Mouse (Mus musculus) hindbrain, postnatal 0 days (tissue): Measurements from ENCODE around the gene Gm7073. TPM values are rescaled to one million over a fixed set of nuclear protein-coding genes. Genes with fewer than 3 reads are reported as not detected.

Source experiments
- ATAC-seq: fragments of 200-750 bp; cut with Nextera tagmentation; 2 replicates; pipeline ENCODE4 v1.8.0; 2017; ENCODE audit warnings: mild to moderate bottlenecking, moderate TSS enrichment, moderate library complexity
- DNase-seq: peaks from one replicate; pipeline ENCODE4 v3.0.0-alpha.2; 2015; ENCODE audit warnings: low spot score
- H3K27ac ChIP-seq: fragments of 300-500 bp; sonication (generic); 2 replicates; pipeline ENCODE4 v1.5.1; 2014; ENCODE audit warnings: mild to moderate bottlenecking
- H3K27me3 ChIP-seq: fragments of 300-500 bp; sonication (generic); 2 replicates; pipeline ENCODE4 v1.6.1; 2014; ENCODE audit warnings: low read length, mixed read lengths; ENCODE audit not compliant: insufficient read depth
- H3K36me3 ChIP-seq: fragments of 300-500 bp; sonication (generic); 2 replicates; pipeline ENCODE4 v1.6.1; 2014; ENCODE audit warnings: low read length, mixed read lengths; ENCODE audit not compliant: insufficient read depth
- H3K4me1 ChIP-seq: fragments of 300-500 bp; sonication (generic); 2 replicates; pipeline ENCODE4 v1.6.1; 2014; ENCODE audit warnings: antibody characterized with exemption, low read length, mixed read lengths; ENCODE audit not compliant: insufficient read depth
- H3K4me2 ChIP-seq: fragments of 300-500 bp; sonication (generic); 2 replicates; pipeline ENCODE4 v1.6.1; 2014; ENCODE audit warnings: low read depth, mild to moderate bottlenecking, low read length, moderate library complexity, mixed read lengths
- H3K4me3 ChIP-seq: fragments of 300-500 bp; sonication (generic); 2 replicates; pipeline ENCODE4 v1.5.1; 2014; ENCODE audit warnings: low read length
- H3K9ac ChIP-seq: fragments of 300-500 bp; sonication (generic); replicated peaks from 2 replicates; pipeline ENCODE4 v1.6.1; 2014; ENCODE audit warnings: mild to moderate bottlenecking, low read length, moderate library complexity, mixed read lengths
- H3K9me3 ChIP-seq: fragments of 300-500 bp; sonication (generic); 2 replicates; pipeline ENCODE4 v1.6.1; 2016; ENCODE audit warnings: low read length, mixed read lengths
- CTCF ChIP-seq: IDR thresholded peaks from 2 replicates; pipeline ENCODE4 v1.5.1; 2016; ENCODE audit warnings: antibody characterized with exemption, control low read depth, low read depth
- WGBS: fragments of 180-500 bp; shearing (Covaris S2); extraction: QIAGEN DNeasy Blood & Tissue Kit; methylation state at CpG from one replicate; pipeline ENCODE4 v1.1.7; 2014; 5-methylcytosine and 5-hydroxymethylcytosine counted together
- polyA plus RNA-seq: library from polyadenylated mRNA; unstranded; fragments of >200 nt; fragmentation: Nextera tagmentation; extraction: Ambion mirVana; gene quantifications from 2 replicates; pipeline ENCODE4 v1.2.1, GENCODE M21; 2015
- total RNA-seq: library from RNA; depleted of rRNA; stranded (reverse); fragments of >200 nt; gene quantifications from 2 replicates; pipeline ENCODE4 v1.2.3, GENCODE M21; 2014

Gene Gm7073
- total and polyA plus RNA-seq, 2 experiments from 2014 or later: not detected

- Histone ChIP-seq H3K9ac (no peak overlapping the region), H3K9me3 (no peaks in the 10 kb centered on the region), H3K4me1 (no peaks in the 10 kb centered on the region), H3K4me3 (no peak overlapping the region), H3K27me3 (no peaks in the 10 kb centered on the region), H3K27ac (no peak overlapping the region), H3K36me3 (no peaks in the 10 kb centered on the region), H3K4me2 (no peak overlapping the region)
- 55% methylated on average over 4 of the region's 4 CpGs for WGBS
- ATAC-seq (no peak), DNase-seq (no peak)
- no peak for TF ChIP-seq CTCF
Observed at GRCm38 (mm10) chrX:60414563-60415111, 124.4 kb downstream of the Gm7073 start.

GRCm38 (mm10) chrX:60405681-60406080 lies 133.4 kb downstream of the Gm7073 start:
- no peak for DNase-seq
- Histone ChIP-seq H3K4me2 (no peak overlapping the region), H3K27me3 (no peaks in the 10 kb centered on the region), H3K4me1 (no peaks in the 10 kb centered on the region), H3K27ac (no peak overlapping the region), H3K9me3 (no peaks in the 10 kb centered on the region), H3K9ac (no peak overlapping the region), H3K36me3 (no peaks in the 10 kb centered on the region), H3K4me3 (no peak overlapping the region)
- ATAC-seq: no peak
- WGBS: 70% methylated on average over 4 of the region's 4 CpGs
- no peak for TF ChIP-seq CTCF

GRCm38 (mm10) chrX:60404668-60405044 lies 134.4 kb downstream of the Gm7073 start:
- Histone ChIP-seq H3K36me3 (no peaks in the 10 kb centered on the region), H3K9ac (peak overlapping the region; percentile 68), H3K27me3 (no peaks in the 10 kb centered on the region), H3K9me3 (no peaks in the 10 kb centered on the region), H3K4me1 (no peaks in the 10 kb centered on the region), H3K4me3 (peak overlapping the region; percentile 65), H3K27ac (peak overlapping the region; percentile 88), H3K4me2 (peak overlapping the region; percentile 40; the same call in 1 of the 2 replicates)
- ATAC-seq (peak; percentile 96), DNase-seq (peak; percentile 91)
- 23% methylated on average over 17 of the region's 17 CpGs for WGBS
- TF ChIP-seq CTCF: peak; percentile 67

GRCm38 (mm10) chrX:60403764-60404667 lies 135.0 kb downstream of the Gm7073 start:
- no peak for TF ChIP-seq CTCF
- WGBS: 36% methylated on average over 57 of the region's 126 CpGs
- Histone ChIP-seq H3K4me3 (peak overlapping the region; percentile 65), H3K36me3 (no peaks in the 10 kb centered on the region), H3K9ac (peak overlapping the region; percentile 68), H3K9me3 (no peaks in the 10 kb centered on the region), H3K27me3 (no peaks in the 10 kb centered on the region), H3K27ac (peak overlapping the region; percentile 88), H3K4me2 (peak overlapping the region; percentile 63), H3K4me1 (no peaks in the 10 kb centered on the region)
- DNase-seq (peak; percentile 70), ATAC-seq (peak; percentile 83)

- H3K36me3 ChIP-seq: no peaks in the 10 kb centered on the region
- no peaks in the 10 kb centered on the region for H3K4me1 ChIP-seq
- DNase-seq (peak; percentile 2), ATAC-seq (no peak)
- peak overlapping the region; percentile 65 for H3K4me3 ChIP-seq
- no peak for TF ChIP-seq CTCF
- H3K4me2 ChIP-seq: peak overlapping the region; percentile 63
- H3K9ac ChIP-seq: peak overlapping the region; percentile 68
- no peaks in the 10 kb centered on the region for H3K27me3 ChIP-seq
- H3K9me3 ChIP-seq: no peaks in the 10 kb centered on the region
- WGBS: 34% methylated on average over 32 of the region's 46 CpGs
- 0 out of 2 replicates have a peak overlapping the region, but pooled peaks have one; percentile 26 for H3K27ac ChIP-seq
Observed at GRCm38 (mm10) chrX:60403062-60403763, 135.8 kb downstream of the Gm7073 start.

- Histone ChIP-seq H3K9ac (no peak overlapping the region), H3K4me1 (no peaks in the 10 kb centered on the region), H3K4me2 (no peak overlapping the region), H3K27me3 (no peaks in the 10 kb centered on the region), H3K9me3 (no peaks in the 10 kb centered on the region), H3K27ac (no peak overlapping the region), H3K4me3 (no peak overlapping the region), H3K36me3 (no peaks in the 10 kb centered on the region)
- ATAC-seq: no peak
- no peak for DNase-seq
- 59% methylated on average over 4 of the region's 4 CpGs for WGBS
- TF ChIP-seq CTCF: no peak
Observed at GRCm38 (mm10) chrX:60394292-60394691, 144.8 kb downstream of the Gm7073 start.
